Mouse (Mus musculus) liver, adult 2 months (tissue): ENCODE results near the gene Comt. TPM values are rescaled to one million over a fixed set of nuclear protein-coding genes. Genes with fewer than 3 reads are reported as not detected.

Experiments used
- DNase-seq: peaks from one replicate; pipeline ENCODE4 v3.0.0-alpha.2; 2011; ENCODE audit warnings: low read depth, low spot score; ENCODE audit errors: extremely low read depth
- H3K27ac ChIP-seq: fragments of 200-500 bp; replicated peaks from 2 replicates; pipeline ENCODE4 v1.5.1; 2012; ENCODE audit warnings: low read depth, mild to moderate bottlenecking, control low read depth, inconsistent platforms, low read length; ENCODE audit not compliant: insufficient read depth
- H3K27me3 ChIP-seq: fragments of 200-500 bp; 2 replicates; pipeline ENCODE4 v1.6.1; 2012; ENCODE audit warnings: mild to moderate bottlenecking, moderate library complexity, low read length, inconsistent platforms; ENCODE audit not compliant: control insufficient read depth, insufficient read depth
- H3K36me3 ChIP-seq: fragments of 200-500 bp; 2 replicates; pipeline ENCODE4 v1.6.1; 2012; ENCODE audit warnings: low read length, inconsistent platforms; ENCODE audit not compliant: control insufficient read depth, insufficient read depth
- H3K4me1 ChIP-seq: fragments of 200-500 bp; 2 replicates; pipeline ENCODE4 v1.6.1; 2011; ENCODE audit warnings: low read length; ENCODE audit not compliant: control insufficient read depth, insufficient read depth
- H3K4me3 ChIP-seq: fragments of 200-500 bp; 2 replicates; pipeline ENCODE4 v1.5.1; 2011; ENCODE audit warnings: low read depth, mild to moderate bottlenecking, control low read depth, low read length, moderate library complexity; ENCODE audit not compliant: insufficient read depth
- H3K79me2 ChIP-seq: fragments of 200-500 bp; 2 replicates; pipeline ENCODE4 v1.6.1; 2012; ENCODE audit warnings: inconsistent platforms, mild to moderate bottlenecking, low read length, moderate library complexity; ENCODE audit not compliant: control insufficient read depth, insufficient read depth
- H3K9ac ChIP-seq: fragments of 200-500 bp; 2 replicates; pipeline ENCODE4 v1.6.1; 2012; ENCODE audit warnings: low read depth, mild to moderate bottlenecking, control low read depth, inconsistent platforms, low read length
- CTCF ChIP-seq: fragments of 200-500 bp; IDR thresholded peaks from 2 replicates; pipeline ENCODE4 v1.5.1; 2011; ENCODE audit warnings: low read depth, low read length, control low read depth
- POLR2A ChIP-seq: fragments of 200-500 bp; IDR thresholded peaks from 2 replicates; pipeline ENCODE4 v1.6.1; 2011; ENCODE audit warnings: low read length, control low read depth; ENCODE audit not compliant: insufficient read depth; ENCODE audit errors: extremely low read depth
- WGBS: fragments of 180-500 bp; shearing (Covaris S2); methylation state at CpG from one replicate; pipeline ENCODE4 v1.1.7; 2018; 5-methylcytosine and 5-hydroxymethylcytosine counted together
- polyA plus RNA-seq: library from polyadenylated mRNA; depleted of rRNA; stranded (reverse); fragments of >200 nt; gene quantifications from 2 replicates; pipeline ENCODE4 v1.2.3, GENCODE M21; 2012
- total RNA-seq: library from RNA; depleted of rRNA; stranded (reverse); fragments of >200 nt; gene quantifications from 2 replicates; pipeline ENCODE4 v1.2.3, GENCODE M21; 2014

Gene Comt
- total and polyA plus RNA-seq, 2 experiments: 538 to 1,223 TPM

- Histone ChIP-seq H3K27ac (peak overlapping the region; percentile 19; the same call in 1 of the 2 replicates), H3K4me3 (no peak overlapping the region), H3K79me2 (no peaks in the 10 kb centered on the region), H3K27me3 (no peaks in the 10 kb centered on the region), H3K4me1 (no peaks in the 10 kb centered on the region), H3K36me3 (no peaks in the 10 kb centered on the region), H3K9ac (no peak overlapping the region)
- TF ChIP-seq POLR2A (no peak), CTCF (no peak)
- WGBS: 89% methylated on average over 3 of the region's 3 CpGs
- DNase-seq: peak; percentile 38
These were observed 35.5 kb downstream of the Comt start for GRCm38 (mm10) chr16:18391127-18391526.

- no peak overlapping the region for H3K9ac ChIP-seq
- DNase-seq: no peak
- TF ChIP-seq POLR2A: no peak
- no peak for TF ChIP-seq CTCF
- no peaks in the 10 kb centered on the region for H3K79me2 ChIP-seq
- WGBS: 94% methylated on average over 6 of the region's 6 CpGs
- no peaks in the 10 kb centered on the region for H3K4me1 ChIP-seq
- H3K27me3 ChIP-seq: no peaks in the 10 kb centered on the region
- peak overlapping the region; percentile 66 for H3K27ac ChIP-seq
- H3K36me3 ChIP-seq: no peaks in the 10 kb centered on the region
- H3K4me3 ChIP-seq: no peak overlapping the region
These were observed 36.3 kb downstream of the Comt start for GRCm38 (mm10) chr16:18390399-18390798.

GRCm38 (mm10) chr16:18388583-18389435 lies 37.8 kb downstream of the Comt start:
- DNase-seq: no peak

GRCm38 (mm10) chr16:18387704-18388582 lies 38.7 kb downstream of the Comt start:
- no peaks in the 10 kb centered on the region for H3K79me2 ChIP-seq
- no peak for DNase-seq
- 45% methylated on average over 7 of the region's 7 CpGs for WGBS
- H3K27me3 ChIP-seq: no peaks in the 10 kb centered on the region
- no peak overlapping the region for H3K4me3 ChIP-seq
- peak overlapping the region; percentile 39 for H3K27ac ChIP-seq
- H3K4me1 ChIP-seq: peaks cover 2% of the 10 kb centered on the region; the same call in 1 of the 2 replicates
- TF ChIP-seq POLR2A: no peak
- no peak for TF ChIP-seq CTCF
- H3K9ac ChIP-seq: no peak overlapping the region
- H3K36me3 ChIP-seq: no peaks in the 10 kb centered on the region

More at GRCm38 (mm10) chr16:18388583-18389435, 37.8 kb downstream of the Comt start:
- TF ChIP-seq POLR2A (no peak), CTCF (no peak)
- no peaks in the 10 kb centered on the region for H3K36me3 ChIP-seq
- H3K9ac ChIP-seq: no peak overlapping the region
- H3K4me1 ChIP-seq: no peaks in the 10 kb centered on the region
- H3K4me3 ChIP-seq: peak overlapping the region; percentile 2; the same call in 1 of the 2 replicates
- WGBS: 87% methylated on average over 14 of the region's 14 CpGs
- no peaks in the 10 kb centered on the region for H3K79me2 ChIP-seq
- H3K27ac ChIP-seq: peak overlapping the region; percentile 66
- H3K27me3 ChIP-seq: no peaks in the 10 kb centered on the region

GRCm38 (mm10) chr16:18386972-18387371 lies 39.7 kb downstream of the Comt start:
- Histone ChIP-seq H3K9ac (no peak overlapping the region), H3K4me3 (no peak overlapping the region), H3K27me3 (no peaks in the 10 kb centered on the region), H3K27ac (peak overlapping the region; percentile 4; the same call in 1 of the 2 replicates), H3K36me3 (no peaks in the 10 kb centered on the region), H3K4me1 (peaks cover 3% of the 10 kb centered on the region; the same call in 1 of the 2 replicates), H3K79me2 (no peaks in the 10 kb centered on the region)
- DNase-seq: no peak
- 83% methylated on average over 3 of the region's 3 CpGs for WGBS
- TF ChIP-seq CTCF (no peak), POLR2A (no peak)
